Mouse (Mus musculus) layer of hippocampus, adult 18-20 months (tissue): ENCODE data around the gene Lrig2. TPM values are rescaled to one million over a fixed set of nuclear protein-coding genes. Genes with fewer than 3 reads are reported as not detected.

Experiments used
- DNase-seq, 2 experiments: peaks; one replicate each; pipeline ENCODE4 v3.0.0; 2022; ENCODE audit warnings: low spot score in 2 of 2
- total RNA-seq, 2 experiments: library from RNA; stranded (reverse); gene quantifications; 2 replicates each; pipeline ENCODE4 v1.2.3; 2021

Lrig2 gene
- total RNA-seq, 2 experiments from 2014 or later, result 31.7 to 34.3 TPM

DNA sequence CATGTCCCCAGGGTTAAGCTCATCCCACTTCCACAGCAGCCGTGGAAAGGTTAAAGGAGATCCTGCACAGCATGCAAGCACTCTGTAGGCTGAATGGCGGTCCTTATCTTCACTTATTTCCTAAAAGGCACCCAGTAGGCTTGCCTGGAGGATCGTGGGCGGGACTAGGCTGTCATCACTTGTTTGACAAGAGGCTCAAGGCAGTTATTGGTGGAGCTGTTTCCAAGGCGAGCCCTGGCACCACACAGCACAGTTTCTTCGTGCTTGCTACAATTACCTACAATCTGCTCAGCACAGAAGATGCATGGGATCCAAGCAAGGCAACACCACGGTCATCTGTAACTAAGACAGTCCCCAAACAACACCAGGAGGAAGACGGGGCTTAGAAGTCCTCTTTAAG, 137.8 kb downstream of the Lrig2 start:
- DNase-seq, result no peak

DNA sequence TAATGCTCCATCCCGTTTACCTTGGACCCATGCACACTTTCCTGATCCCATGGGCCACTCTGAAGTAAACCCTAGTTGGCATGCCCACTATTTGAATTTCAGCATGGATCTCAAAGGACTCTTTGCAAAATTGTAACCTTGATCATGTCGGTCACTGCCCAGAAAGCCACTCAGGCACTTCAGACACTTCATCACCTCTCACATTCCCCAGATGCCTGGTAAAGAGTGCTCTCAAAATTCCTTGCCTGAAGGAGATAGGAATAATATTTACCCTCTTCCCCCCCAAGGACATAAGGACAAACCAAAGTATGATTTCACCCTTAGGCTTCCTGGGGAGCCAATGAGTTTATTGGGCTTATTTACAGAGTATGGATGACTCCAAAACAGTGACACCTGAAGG, 139.3 kb downstream of the Lrig2 start:
- DNase-seq, result no peak

DNA sequence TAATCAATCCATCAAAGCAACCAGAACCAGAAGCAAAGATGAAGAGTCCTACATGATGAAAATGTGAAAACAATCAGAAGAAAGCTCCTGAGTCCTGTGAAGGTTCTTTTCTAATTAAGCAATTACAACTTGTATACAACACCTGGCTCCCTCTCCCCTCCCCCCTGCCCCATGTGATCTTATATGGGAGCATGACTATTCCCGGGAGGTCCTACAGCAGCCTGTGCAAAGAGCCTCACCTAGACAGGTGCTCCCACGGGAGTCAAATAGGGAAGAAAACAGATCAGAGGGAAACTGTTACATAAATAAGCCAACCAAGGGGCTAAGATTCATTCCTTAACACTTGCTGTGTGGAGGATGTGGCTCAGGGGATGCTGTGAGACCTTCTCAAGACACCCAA, 143.8 kb downstream of the Lrig2 start:
- DNase-seq, result no peak

DNA sequence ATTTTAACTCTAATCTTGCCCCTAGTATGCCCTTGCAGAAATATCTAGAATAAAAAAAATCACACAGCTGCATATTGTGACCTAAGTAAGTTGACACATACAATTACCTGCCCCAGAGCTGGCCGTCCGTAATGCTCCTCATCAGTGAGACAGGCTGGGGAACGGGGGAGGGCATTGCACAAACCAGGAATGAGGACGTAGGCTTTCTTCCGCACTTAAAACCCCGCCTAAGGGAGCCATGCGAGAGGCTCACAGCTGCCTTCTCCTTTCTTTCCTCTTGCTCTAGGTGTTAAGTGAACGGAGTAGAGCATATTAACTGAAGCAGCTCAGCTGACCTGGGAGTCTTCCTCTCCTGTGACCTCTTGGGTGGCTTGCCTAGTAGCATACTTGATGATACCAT, 149.9 kb downstream of the Lrig2 start:
- no peak for DNase-seq

DNA sequence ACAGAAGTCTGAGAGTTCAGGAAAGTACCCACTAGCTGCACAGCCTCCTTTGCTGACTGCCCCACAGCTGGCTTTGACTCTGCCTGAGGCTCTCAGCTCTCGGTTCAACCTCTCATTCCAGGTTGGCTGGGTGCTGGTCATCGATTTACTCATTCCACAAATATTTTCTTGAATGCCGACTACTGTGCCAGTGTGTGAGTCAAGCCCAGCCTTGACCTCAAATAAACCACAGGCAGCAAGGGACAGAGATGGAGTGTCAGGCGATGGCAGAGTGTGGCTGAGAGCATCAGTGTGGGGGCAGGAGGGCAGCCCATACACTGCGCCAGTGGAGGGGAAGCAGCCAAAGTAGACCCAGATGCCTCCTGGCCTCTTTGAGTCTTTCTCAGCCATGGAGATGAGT, 151.4 kb downstream of the Lrig2 start:
- DNase-seq, result no peak

DNA sequence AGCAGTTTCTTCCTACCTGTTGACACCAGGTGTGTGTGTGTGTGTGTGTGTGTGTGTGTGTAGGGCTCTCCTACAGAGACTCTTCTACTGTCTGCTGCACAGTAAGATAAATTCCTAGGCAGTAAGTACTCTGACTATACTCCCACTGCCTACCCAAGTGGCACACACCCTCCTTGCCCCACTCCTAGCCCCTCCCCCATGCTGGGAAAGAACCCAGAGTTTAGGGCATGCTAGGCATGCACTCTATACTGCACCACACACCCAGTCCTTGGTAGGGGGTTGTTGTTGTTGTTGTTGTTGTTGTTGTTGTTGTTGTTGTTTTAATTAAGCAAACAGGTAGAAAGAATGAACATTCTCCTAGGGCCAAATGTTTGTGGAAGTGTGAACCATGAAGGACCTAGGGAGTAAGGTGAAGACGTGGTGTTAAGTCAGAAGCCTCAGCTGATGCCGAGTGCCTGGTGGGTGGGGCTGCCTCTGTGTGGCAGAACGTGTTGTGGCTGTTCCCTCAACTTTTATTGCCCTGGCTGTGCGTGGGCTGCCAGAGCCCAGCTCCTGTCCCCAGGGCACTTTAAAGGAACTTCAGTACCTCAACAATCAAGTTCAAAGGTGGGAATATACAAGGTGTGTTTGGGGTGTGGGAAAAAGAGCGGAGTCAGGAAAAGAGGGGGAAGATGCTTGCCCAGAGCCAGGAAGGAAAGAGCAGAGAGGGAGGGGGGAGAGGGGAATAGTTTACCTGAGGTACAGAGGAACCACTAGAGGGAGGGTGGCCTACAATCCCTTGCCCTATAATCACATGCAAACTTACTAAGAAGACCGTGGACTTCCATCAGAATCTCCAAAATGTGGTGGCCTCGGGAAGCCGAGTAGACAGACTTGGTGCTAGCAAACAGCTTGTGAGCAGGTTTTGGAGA, 152.2 kb downstream of the Lrig2 start:
- DNase-seq, result no peak

DNA sequence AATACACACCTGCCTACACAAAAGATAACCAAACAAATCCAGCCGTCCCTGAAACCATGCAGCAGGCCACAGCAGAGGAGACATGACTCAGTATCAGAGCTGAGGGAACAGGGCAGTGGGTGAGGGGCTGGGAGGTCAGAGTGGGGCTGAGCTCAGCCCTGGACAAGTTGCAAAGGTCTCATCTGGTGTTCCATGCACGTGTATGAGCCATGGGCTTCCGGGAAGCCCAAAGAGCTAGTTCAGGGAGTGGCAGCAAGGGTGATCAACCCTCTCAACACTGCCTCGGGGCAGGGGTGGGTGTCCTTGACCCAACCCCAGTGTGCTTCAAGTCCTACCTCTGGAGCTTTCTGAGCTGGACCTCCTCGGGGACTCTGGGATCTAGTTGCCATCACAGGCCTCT, 153.0 kb downstream of the Lrig2 start:
- no peak for DNase-seq

DNA sequence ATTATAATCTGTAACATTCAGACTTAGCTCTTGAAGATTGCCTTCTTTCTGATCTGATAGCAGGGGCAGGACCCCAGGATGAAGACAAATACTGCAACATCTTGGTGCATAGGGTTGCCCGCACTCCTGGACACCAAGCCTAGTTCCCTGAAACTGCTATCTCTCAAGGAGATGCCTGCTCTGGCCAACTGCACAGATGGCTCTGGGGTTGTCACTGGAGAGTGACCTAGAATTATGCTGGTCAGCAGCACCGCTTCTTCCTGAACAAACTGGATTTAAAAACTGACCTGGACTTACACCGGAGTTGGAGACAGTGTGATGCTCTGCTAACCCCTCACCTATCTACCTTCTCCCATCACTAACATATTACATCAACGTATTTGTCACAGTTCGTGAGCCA, 155.6 kb downstream of the Lrig2 start:
- no peak for DNase-seq

DNA sequence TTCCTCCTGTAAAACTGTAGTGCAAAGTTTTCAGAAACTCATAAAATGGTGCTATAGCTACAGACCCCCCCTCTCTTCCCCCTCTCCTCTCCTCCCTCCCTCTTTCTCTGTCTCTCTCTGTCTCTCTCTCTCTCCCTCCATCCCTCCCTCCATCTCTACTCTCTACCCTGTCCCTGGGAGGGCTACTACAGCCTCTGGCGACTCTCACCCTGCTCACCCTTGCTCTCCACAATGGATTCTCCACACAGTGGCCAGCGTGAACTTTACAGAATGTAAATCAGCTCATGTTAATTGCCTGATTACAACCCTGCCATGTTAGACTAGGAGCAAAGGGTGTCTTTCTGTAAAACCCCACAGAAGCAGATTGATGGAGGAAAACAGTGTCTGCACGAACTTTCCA, 157.8 kb downstream of the Lrig2 start:
- no peak for DNase-seq

DNA sequence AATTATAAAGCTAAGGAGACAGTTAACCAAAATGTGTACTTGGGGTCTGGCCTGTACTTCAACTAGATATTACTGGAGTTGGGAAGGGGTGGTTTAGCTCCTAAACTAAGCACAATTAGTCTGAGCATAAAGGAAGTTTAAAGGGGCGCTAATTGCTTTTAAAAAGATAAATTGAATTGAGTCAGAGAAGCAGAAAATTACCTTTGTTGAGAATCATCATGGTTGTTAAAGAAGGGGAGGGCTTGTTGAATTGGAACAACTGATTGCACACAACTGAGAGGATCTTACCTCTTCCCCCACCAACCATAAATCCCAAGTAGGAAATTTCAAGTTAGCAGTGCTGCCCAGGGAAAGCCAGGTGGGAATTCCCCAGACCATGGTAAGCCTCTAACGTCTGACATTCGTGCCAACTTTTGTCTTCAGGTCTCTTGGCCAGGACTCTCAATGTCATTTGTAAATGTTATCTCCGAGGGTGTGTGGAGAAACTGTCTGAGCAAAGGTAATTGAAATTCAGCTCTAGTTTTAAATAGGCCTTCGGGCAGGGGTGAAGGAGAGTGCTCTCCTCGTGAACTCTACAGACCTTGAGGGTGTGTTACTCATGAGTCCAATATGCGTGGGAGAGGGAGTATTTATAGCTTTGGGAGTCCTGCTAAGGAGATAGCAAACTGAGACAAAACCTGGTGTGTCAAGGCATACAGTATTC, 159.2 kb downstream of the Lrig2 start:
- no peak for DNase-seq

DNA sequence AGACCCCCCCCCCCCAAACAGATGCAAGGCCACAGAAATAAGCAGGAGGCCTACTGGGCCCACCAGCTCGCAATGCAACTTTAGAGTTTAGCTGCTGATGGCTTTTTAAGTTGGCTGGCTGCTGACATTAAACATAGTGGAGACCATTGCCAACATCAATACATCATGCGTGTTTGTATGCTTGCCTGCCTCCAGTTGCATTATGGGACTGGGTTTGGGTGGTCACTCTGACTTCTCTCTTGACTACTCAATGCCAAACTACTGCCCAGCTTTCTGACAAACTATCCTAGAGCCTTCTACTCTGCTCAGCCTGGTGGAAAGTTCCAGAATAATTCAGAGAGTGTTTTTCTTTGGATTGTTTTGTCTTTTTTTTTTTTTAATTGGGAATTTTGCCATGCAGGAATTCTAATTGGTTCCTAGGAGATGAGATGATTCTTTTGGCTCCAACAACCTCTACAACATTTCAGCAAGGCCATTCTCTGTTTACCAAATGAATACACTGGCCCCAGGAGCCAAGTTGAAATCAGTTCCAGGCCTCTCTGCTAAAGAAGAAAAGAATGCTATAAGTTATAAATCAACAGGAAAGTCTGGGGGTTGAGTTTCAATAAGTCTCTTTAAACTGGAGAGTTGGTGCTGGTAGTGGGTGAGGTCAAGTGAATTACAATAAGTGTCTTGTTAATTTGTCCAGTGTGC, 161.3 kb downstream of the Lrig2 start:
- no peak for DNase-seq

DNA sequence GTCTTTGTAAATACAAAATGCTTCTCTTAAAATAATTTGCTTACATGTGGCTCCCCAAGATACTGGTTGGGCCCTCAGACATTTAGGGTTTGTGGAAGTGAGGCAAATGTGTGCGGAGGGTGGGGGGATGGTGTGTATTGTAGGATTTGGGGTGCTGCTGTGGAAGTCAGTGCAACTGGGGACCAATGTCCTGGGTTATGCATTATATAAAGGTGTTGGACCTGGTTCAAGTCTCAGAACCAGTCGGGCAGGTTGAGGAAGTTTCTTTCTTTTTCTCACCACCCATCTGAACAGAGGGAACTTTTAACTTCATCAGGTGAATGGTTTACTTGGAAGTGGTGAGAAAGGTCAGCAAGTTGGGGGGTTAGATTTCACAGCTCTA, 161.9 kb downstream of the Lrig2 start:
- DNase-seq, result no peak

DNA sequence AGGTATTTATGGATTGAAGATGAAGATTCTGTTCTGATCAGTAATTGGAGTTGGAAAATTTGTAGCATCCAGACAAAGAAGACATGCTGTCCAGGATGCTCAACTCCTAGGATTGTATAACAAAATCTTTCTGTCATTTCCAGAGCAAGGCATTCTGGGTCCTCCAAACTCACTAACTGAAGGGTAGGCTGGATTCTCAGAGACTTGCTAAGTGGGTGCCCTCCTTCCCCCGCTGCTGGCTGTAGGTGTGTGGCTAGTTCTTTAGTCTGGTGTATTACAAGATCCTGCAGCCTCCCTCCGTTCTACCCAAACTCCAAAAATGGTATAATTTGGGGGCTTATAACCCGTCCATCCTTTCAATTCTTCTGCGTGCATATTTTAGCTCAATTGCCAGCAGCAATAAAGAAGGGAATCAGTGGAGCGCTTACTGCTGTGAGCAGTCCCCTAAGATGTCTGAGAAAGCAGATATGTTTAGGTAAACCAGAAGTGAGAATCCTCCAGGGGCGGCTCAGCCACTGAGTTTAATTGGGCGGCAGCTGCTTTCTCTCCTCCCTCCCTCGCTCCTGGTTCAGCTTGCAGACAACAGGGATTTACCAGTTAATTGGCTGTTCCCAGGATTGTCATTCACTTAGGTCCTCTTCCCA, 162.4 kb downstream of the Lrig2 start:
- peak in 1 of 2 experiments; percentile 19 for DNase-seq

Other genes starting within 250 kb of the Lrig2 start
- gene Slc16a1, start 126.8 kb upstream of the Lrig2 start, total RNA-seq, result 10 to 100 TPM; 24.8 to 25.2 TPM